Mouse (Mus musculus) thymus, postnatal 14 days (tissue): Measurements from ENCODE around the gene 2810021J22Rik.
"Not testable (repeated sequence)": the region's sequence is repeated elsewhere in the genome, so short reads cannot be mapped to it uniquely, and the experiment has no call there.

Experiments used
- DNase-seq: peaks from one replicate; pipeline ENCODE4 v3.0.0; 2021

2810021J22Rik gene

DNA sequence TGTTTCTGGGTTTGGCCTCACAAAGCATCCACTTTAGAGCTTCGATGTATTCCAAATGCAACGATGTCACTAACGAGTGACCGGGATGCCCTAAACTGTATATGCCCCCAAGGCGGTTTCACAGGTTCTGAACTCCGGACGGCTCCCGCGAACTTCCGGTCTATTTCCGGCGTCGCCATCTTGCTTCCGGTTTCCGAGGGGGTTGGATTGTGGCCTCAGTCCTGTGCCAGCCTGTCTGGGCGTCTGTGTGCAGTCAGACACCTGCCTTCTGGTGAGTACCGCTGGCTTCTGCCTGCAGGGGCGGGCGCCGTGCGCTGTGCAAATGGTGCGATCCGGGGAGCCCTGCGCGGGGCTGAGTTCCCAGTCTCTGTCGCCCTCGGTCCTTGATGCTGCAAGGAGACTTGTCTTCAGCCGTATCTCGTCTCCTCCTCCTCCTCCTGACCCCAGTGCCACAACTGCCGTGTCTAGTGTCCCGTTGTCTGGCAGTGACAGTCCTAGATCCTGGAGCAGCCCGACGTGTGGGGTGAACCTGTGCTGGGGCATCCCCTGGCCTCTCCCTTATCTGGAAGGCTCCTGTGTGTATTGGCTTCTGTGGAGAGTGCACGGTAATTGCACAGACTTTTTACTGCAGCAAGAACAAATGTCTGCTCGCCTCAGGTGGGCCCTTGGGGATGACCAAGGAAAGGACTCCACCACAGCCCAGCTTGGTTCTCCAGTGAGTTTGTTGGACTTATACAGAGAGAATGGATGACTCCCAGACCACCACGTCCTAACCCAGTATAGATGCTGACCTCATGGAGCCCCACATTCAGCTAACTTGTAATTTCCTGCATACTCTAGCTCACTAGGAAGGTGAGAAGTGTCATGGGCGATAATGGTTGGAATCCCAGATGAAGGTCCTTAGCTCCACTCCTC, at the start of gene 2810021J22Rik:
TSS of gene 2810021J22Rik (plus strand) at position 178 of the 915 bp plus-strand sequence.
- DNase-seq: peak; percentile 92

DNA sequence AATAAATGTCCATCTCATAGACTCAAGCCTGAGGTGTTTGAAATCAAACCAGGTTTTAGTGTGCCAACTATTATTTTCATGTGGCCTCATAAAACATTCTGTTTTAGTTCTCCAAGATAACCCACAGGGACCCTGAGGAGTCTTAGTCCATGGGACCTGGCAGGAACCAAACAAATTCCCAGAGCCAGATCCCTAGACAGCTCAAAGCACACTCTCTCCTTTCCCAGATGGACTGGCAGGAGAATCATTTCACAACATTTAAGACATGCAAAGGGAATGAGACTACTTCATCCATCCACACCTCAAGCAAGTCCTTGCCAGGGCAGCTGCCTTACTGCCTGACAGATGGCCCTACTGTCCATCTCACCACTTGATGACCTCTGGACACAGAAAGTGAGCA, 38.1 kb upstream of the 2810021J22Rik start, which contains the start of gene Olfr312:
TSS of gene Olfr312 (plus strand) at position 301 of the 400 bp plus-strand sequence.
- DNase-seq: not testable (repeated sequence)

DNA sequence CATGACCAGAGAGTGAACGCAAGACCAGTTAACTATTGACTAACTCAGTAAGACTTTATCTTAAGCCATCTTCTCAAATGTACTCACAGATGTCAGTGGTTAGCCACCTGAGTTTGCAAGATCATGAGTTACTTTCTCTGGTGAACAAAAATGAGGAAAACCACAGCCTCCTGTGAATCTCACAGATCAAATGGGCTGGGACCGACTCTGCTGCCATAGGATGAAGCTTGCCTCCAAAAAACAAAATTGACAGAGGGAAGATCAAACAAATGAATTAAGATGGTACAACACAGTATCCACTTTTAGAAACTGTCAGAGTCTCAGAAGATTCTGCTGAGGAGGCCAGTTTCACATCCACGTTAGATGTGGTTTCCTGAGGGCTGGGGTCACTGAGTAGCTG, 37.3 kb upstream of the 2810021J22Rik start:
- DNase-seq: peak; percentile 59

DNA sequence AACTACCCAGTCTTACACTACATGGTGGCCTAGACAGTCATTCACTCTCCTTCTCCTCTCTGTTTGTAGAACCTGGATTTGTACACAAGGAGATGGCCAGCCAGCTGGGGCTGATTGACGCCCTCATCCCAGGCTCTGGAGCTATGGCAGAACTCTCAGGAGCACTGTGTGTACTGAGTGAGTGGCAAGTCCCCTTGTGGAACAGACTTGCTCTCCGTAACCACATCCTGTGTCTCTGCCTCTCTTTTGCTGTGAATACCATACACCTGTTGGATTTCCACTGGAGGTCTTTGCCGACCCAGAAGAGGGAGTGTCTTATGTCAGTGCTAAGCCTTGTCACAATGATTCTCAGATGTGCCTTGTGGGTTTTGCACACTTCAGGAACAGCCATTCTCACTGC, 34.5 kb upstream of the 2810021J22Rik start:
- peak; percentile 58 for DNase-seq

DNA sequence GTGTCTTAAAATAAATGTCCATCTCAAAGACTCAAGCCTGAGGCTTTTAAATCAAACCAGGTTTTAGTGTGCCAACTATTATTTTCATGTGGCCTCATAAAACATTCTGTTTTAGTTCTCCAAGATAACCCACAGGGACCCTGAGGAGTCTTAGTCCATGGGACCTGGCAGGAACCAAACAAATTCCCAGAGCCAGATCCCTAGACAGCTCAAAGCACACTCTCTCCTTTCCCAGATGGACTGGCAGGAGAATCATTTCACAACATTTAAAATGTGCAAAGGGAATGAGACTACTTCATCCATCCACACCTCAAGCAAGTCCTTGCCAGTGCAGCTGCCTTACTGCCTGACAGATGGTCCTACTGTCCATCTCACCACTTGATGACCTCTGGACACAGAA, 28.1 kb upstream of the 2810021J22Rik start, which contains the start of gene Olfr311:
TSS of gene Olfr311 (plus strand) at position 301 of the 400 bp plus-strand sequence.
- not testable (repeated sequence) for DNase-seq

DNA sequence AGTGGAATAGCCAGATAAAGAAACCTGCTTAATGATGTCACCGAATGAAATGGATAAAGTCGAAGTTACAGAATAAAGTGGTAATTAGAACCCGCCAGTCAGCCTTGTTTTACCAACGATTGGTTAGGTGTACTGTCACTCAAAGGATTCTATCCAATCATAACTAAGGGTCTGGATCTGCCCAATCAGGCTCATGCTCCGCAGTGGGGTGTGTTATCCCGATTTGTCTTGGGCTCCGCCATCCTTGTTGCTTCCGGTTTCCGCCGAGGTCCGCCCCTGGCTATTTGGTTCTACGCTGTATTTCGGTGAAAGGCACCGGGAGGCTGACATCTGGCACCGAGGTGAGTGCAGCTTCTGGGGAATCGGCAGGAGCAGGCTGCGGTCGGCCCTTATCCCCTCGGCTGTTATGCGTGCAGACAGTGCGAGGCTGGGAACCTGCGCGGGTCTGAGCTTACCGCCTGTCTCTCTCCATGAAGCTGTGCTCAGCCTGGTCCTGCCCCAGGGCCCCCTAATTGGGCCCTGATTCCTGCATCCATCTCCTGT, 20.0 kb upstream of the 2810021J22Rik start, which contains the start of gene Gm12258:
TSS of gene Gm12258 (plus strand) at position 240 of the 543 bp plus-strand sequence.
- DNase-seq: peak; percentile 91

DNA sequence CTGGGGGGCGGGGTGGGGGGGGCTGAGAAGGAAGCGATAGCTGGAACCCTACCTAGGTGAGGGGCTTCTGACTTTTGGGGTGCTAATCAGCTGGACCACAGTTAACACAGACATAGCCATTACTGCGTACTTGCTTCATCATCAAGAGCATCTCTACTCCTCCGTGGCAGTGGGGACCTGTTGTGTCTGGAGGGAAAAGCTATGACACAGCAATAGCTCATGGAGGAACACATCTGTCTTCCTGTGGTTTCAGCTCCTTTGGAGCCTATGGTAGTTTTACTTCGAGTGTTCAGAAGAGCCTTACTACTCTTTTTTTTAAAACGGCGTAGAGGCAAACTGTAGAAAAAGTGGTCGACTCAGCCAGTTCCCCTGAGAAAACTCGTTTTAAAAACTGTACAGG, 19.4 kb upstream of the 2810021J22Rik start:
- peak; percentile 50 for DNase-seq

DNA sequence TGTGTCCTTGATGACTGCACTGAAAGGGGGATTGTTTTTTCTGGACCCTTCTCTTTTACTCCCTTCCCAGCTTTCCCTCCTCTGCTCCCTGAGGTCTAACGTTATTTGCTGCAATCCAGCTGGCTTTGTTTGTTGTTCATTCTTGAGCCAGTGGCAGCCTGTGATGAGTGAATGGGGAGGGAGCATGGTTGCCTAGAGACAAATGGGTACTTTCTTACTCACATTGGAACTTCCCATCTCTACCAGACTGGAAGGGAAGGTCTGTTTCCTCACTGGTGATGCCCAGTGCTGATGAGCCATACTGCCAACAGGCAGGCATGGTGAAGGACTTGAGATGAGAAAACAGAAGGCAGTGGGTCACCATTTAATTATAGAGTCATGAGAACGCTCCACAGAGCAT, 17.3 kb upstream of the 2810021J22Rik start:
- DNase-seq: no peak

DNA sequence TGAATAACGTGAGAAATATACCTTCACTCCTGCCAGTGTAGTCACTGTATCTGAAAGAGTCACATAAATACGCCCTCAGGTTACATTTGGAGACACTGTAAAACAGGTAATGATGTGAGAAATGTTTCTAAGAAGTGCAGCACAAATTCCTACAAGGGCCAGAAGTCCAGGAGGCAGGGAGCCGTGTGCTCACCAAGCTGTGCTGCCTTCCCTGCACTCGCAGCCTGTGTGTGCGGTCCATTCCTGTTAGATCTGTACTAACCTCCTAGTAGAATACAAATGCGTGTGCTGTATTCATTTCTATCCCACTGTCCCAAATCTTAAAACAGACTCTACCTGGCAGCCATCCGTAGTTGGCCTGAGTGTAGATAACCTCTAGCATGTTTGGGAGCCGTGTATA, 6.3 kb upstream of the 2810021J22Rik start:
- DNase-seq: no peak

DNA sequence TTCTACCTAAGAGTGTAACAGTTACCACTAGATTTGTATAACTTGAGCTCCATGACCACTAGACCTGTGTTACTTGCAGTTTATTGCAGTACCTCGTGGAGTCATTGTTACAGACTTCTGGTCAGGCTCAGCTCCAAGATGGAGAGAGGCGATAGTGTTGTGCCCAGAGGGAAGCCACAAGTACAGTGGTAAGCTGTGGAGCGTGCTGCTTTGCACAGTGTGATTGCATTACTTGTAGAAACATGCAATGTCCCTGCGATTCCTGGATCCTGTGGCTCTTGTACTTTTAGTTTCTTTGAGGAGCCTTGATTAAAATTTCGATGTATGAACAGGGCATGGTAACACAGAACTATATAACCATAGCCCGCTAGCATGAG, 926 bp downstream of the 2810021J22Rik start:
- no peak for DNase-seq

DNA sequence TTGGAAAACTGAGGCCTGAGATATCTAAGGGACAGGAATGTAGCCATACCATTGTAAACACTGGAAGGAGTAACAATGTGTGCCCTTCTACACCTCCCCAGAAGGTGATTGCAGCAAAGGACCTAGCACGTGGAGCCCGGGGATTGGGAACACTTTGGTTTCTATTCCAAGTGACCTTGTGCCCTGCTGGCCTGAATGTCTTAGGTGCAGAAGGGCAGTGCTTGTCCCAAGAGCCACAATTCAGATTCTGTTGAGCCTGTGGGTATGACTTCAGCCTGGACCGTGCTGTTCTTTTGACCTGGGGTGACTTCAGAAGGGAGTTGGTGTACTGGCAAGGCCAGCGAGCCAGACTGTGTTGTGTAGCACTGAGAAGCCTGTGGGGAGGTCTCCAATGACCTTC, 3.9 kb downstream of the 2810021J22Rik start:
- no peak for DNase-seq

DNA sequence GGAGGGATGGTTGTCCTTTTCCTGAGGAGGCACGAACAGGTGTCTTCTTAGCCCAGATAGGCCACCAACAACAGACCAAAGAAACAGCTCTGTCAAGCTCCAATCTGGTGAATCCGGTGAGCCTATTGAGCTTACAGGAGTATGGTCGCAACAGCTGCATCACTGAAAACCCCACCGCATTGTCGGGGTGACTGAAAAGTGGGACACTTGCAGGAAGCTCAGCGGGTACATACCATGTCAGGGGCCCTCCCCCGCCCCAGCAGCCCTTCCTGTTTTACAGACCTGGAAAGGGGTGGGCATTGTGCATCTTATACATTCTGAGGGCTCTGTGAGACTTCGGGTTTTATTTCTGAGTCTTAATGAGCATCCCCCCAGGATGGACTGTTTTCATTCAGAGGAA, 16.7 kb downstream of the 2810021J22Rik start:
- DNase-seq: peak; percentile 92

DNA sequence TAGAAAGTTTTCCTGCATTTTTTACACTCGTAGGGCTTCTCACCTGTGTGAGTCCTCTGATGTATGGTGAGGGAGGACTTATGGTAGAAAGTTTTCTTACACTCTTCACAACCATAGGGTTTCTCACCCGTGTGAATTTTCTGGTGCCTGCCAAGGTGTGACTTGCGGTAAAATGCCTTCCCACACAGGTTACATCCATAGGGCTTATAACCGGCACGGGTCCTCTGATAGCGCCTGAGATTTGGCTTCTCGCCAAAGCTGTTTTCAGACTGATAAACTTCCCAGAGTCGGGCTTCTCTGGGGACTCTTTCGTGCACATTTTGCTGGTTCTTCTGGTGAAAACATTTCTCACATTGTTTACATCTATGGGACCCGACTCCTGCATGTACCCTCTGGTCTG, 23.5 kb downstream of the 2810021J22Rik start:
- no peak for DNase-seq

DNA sequence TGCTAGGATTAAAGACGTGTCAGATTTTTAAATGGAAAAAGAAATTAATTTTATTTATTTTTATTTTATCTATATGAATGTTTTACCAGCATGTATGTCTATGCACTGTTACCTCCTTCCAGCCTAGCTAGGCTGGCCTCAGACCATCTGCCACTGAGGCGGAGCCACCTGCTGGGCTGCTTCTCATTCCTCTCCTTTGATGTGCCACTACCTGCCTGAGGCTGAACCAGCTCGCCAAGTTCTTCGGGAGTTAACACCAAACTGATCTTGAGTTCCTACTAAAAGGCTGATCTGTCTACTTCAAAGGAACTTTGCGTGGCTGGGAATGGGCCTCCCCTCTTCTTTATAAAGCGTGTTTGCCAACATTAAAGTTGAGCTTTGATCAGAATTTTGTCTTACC, 27.4 kb downstream of the 2810021J22Rik start:
- DNase-seq: peak; percentile 73

DNA sequence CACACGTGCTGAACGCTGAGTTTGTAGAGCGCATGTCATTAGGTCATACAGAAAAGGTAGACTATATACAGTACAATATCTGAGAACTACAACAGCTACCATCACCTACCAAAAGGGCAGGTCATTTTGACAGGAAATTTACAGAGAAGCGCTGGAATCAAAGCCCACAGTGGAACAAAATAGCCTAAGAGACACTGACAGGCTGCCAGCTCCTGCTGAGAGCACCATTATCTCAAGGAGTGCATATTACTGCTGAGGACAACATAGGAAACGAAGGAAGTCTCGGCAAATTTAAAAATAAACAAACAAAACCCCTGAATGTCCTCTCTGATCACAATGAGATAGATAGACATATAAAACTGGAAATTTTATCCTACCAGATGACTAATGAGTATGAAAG, 30.5 kb downstream of the 2810021J22Rik start:
- no peak for DNase-seq

DNA sequence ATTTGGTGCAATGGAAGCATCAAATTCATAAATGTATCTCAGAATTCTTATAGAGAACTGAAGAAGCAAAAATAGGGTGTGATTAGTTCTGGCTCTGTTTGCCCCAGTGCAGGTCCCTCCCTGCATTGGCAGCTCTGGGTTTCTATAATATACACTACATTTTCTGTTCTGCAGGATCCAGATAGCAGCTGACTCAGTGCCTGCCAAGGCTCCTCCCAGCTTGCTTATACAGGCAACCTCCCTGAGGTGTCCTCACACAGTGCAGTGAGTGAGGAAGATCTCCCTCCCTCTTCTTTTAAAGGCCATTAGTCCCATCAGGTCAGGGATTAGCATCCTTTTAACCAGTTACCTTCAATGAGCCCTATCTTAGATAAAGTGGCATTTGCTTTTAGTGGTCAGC, 34.1 kb downstream of the 2810021J22Rik start:
- no peak for DNase-seq

DNA sequence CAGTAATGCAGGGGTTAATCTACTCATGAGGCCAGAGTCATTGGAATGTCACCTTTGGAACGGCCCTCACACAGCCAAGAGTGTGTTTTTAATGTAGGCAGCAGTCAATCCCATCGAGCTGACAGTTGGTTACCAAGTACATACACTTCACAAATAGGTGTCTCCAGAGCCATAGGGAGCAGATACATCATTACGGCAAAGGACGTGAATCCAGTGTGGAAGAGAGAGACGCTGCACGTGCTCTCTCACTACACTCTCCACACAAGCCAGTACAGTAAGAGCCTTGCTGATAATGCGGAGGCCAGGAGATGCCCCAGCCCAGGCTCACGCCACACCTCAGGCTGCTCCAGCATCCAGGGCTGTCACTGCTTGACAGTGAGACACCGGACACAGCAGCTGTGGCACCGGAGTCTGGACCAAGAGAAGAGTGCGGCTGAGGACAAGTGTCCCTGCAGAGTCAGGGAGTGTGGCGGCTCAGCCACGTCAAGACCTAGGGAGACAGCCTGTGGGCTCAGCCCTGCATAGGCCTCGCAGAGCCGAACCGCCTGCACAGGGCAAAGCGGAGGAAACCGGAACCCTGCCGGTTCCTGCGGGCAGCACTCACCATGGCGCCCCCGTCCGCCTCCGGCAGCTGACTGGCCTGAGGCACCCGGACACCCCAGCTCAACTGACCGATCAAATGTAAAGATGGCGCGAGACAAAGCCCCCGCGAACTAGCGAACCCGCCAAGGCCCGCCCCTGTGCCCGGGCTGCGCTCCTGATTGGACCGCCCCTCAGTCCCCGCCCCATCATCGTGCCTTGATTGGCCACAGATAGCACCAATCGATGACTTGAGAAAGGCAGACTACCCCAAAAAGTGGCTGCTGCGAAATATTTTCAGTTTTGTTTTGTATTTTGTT, 36.7 kb downstream of the 2810021J22Rik start, which contains the start of gene Zfp39:
TSS of gene Zfp39 (minus strand) at position 715 of the 899 bp plus-strand sequence.
- DNase-seq: peak; percentile 98

DNA sequence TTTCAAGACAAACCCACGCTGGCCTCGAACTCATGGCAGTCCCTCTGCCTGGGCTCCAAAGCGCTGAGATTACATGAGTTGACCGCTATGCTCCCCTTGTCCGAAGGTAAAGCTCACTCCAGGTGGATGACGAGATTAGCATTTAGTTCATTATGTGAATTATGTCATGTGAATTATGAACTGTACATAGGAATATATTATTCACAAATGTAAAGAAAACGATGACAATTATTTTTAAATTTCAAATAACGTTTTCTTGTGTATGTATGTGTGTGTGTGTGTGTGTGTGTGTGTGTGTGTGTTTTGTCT, 37.3 kb downstream of the 2810021J22Rik start:
- DNase-seq: no peak

DNA sequence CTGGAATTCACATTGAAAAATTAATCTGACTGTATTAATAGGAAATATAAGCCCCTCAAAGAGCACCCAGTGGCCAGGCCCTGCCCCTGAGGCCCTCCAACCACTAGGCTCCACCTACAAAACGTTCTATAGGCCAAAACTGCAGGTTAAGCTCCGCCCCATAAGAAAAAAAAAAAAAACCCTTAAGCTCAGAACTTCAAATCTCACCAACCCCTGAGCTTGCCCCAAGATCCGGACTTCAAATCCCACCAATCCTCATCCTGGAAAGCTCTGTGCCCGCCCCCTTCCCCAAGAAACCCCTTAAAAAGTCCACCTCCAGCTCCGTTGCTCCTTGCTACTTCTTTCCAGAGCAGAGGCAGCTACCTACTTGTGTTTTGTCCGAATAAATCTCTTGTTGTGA, 37.8 kb downstream of the 2810021J22Rik start:
- peak; percentile 33 for DNase-seq

DNA sequence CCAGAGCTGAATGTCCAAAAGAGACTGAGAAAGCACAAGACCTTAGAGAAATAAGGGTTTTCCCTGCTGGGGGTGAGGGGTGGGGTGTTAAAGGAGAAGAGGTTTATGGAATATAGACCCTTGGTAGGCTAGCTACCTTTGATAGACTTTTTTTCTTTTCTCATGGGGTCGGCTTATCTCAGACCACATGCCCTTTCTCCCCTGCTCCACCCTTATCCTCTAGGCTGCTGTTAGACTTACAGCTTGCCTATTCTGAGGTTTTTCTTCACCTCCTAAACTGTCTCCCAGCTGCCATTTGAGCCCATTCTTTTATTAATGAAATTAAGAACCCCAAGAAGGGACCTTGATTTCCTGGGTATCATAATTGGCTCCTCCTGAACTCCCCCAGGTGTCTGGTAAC, 46.8 kb downstream of the 2810021J22Rik start:
- no peak for DNase-seq

DNA sequence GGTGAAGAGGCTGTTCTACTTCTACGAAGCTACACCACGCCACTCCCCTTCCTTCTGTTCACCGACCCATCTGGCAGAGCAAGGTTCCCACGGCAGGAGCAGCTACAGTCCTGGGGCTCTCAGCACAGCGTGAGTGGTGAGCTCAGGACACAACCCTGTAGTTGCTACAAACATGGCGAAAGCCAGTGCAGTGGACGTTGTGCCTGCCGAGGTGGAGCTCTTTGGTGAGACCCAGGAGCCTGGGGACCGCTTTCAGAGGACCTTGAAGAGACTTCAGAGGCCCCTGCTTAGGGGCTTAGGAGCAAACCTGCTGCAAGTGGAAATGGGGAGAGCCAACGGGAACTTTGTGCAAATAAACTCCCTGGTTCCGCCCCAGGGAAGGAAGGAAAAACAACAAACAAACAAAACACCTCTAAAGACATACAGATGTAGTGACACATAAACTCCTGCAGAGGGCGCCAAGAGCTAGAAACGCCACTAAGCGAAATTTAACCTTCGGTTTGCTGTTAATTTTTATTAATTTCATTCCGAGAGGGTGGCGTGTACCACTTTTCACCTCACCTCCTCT, 47.5 kb downstream of the 2810021J22Rik start:
- peak; percentile 32 for DNase-seq

DNA sequence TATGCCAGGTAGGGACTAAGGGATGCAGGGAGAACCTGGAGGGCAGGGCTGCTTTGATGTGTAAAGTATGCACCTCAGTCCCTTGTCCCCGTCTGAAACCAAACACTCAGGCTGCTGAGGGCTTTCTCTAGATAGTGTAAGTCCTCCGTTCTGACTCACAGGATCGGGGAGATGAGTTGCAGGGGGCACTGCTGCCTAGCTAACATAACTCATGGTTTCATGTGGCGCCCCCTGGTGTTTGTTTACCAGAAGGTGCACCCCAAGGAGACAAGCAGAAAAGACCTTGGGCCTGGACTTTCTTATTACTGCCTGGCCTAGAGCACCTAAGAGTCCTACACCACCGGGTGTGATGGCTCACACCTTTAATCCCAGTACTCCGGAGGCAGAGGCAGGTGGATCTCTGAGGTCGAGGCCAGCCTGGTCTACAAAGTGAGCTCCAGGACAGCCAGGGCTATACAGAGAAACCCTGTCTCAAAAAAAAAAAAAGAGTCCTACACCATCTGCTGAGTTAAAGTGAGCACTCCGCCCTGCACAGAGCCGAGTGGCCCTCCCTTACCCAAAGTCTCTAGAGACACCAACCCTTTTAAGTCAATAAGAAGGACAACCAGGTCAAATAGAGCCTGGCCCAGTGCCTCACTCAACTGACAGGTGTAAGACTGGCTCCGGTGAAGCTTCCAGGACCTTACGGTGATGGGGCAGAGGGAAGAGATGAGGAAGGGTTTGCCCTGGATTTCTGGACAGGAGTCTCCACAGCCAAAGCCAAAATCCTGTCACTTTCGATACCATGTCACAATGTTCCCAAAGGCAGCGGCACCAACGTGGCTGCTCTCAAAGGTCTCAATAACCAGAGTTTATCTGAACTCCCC, 50.1 kb downstream of the 2810021J22Rik start:
- DNase-seq: peak; percentile 88
